Mouse (Mus musculus) liver, embryonic 18 days (tissue): ENCODE data around the gene Rab35. TPM values are rescaled to one million over a fixed set of nuclear protein-coding genes. Genes with fewer than 3 reads are reported as not detected.

Source experiments
- polyA plus RNA-seq: library from polyadenylated mRNA; depleted of rRNA; stranded (reverse); fragments of >200 nt; gene quantifications from 2 replicates; pipeline ENCODE4 v1.2.3, GENCODE M21; 2012; rRNA removed

Rab35 gene
- 19.6 and 19.7 TPM in 2 replicates for polyA plus RNA-seq

DNA sequence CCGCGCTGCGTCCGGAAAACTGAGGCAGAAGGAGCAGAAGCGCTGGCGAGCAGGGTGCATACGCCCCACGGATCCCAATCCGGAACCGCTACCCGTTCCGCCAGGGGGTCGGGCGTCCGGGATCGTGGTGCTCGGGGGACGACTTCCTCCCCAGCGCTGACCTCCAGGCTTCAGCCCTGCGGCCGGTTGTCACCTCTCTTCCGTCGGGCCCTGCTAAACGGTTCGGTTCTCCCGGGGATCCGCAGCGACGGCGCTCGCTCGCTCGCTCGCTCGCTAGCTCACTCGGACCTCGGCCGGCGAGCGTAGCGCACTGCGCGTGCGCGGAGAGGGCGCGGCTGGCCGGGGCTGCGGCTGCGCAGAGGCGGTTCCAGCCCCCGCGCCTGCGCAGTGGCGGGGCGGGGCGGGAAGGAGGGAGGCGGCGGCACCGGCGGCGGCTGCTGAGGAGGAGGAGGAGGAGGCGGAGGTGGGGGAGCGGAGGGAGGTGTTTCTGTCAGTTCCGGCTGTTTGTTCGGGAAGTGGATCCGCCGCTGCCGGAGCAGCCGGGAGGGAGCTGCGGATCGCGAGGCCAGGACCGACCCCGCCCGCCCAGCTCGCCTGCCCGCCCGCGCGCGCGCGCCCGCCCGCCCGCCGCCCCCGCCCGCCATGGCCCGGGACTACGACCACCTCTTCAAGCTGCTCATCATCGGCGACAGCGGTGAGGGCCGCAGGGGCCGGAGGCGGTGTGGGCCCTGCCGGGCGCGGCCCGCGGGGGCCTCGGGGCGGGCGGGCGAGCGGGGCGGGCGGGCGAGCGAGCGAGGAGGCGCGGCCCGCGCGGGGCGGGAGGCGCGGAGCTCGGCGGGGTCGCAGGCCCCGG lies at the start of gene Rab35:
Rab35 (plus strand) TSS at position 404 of the 853 bp plus-strand sequence.

Other genes starting within 250 kb of the Rab35 start
- gene Msi1, start 202.3 kb upstream of the Rab35 start, polyA plus RNA-seq = 0.22 and 0.44 TPM in 2 replicates
- 0.06 TPM in 1 of 2 replicates, not detected in the other for gene Pla2g1b, start 165.6 kb upstream of the Rab35 start, polyA plus RNA-seq
- gene Sirt4, start 147.2 kb upstream of the Rab35 start, polyA plus RNA-seq = 9.7 and 12.4 TPM in 2 replicates
- 25.1 and 30.6 TPM in 2 replicates for gene Pxn, start 125.2 kb upstream of the Rab35 start, polyA plus RNA-seq
- gene Rplp0, start 72.4 kb upstream of the Rab35 start, polyA plus RNA-seq = 1,441 and 1,589 TPM in 2 replicates
- gene Gcn1l1, start 66.7 kb upstream of the Rab35 start, polyA plus RNA-seq = 8.4 and 11.2 TPM in 2 replicates
- gene Bicdl1, start 99.7 kb downstream of the Rab35 start, polyA plus RNA-seq = 2.5 and 2.7 TPM in 2 replicates
- 6.9 and 8.5 TPM in 2 replicates for gene Cit, start 213.4 kb downstream of the Rab35 start, polyA plus RNA-seq